Mouse (Mus musculus) hindbrain, embryonic 14.5 days (tissue): ENCODE results near the gene Sac3d1. TPM values are rescaled to one million over a fixed set of nuclear protein-coding genes. Genes with fewer than 3 reads are reported as not detected.

Experiments
- ATAC-seq: fragments of 200-750 bp; cut with Nextera tagmentation; 2 replicates; pipeline ENCODE4 v1.8.0; 2017; ENCODE audit warnings: moderate number of reproducible peaks, mild to moderate bottlenecking, moderate TSS enrichment, moderate library complexity; ENCODE audit not compliant: low FRiP score
- DNase-seq: peaks from one replicate; pipeline ENCODE4 v3.0.0-alpha.2; 2015; ENCODE audit warnings: low spot score
- H3K27ac ChIP-seq: fragments of 300-500 bp; sonication (generic); 2 replicates; pipeline ENCODE4 v1.5.1; 2014; ENCODE audit warnings: mild to moderate bottlenecking, moderate library complexity
- H3K27me3 ChIP-seq: fragments of 300-500 bp; sonication (generic); 2 replicates; pipeline ENCODE4 v1.6.1; 2014; ENCODE audit warnings: mild to moderate bottlenecking, low read length, mixed read lengths; ENCODE audit not compliant: control insufficient read depth, insufficient read depth
- H3K36me3 ChIP-seq: fragments of 300-500 bp; sonication (generic); replicated peaks from 2 replicates; pipeline ENCODE4 v1.6.1; 2014; ENCODE audit not compliant: control insufficient read depth, insufficient read depth
- H3K4me1 ChIP-seq: fragments of 300-500 bp; sonication (generic); replicated peaks from 2 replicates; pipeline ENCODE4 v1.6.1; 2014; ENCODE audit warnings: antibody characterized with exemption, low read length, mixed read lengths; ENCODE audit not compliant: control insufficient read depth, insufficient read depth
- H3K4me2 ChIP-seq: fragments of 300-500 bp; sonication (generic); replicated peaks from 2 replicates; pipeline ENCODE4 v1.6.1; 2014; ENCODE audit warnings: mild to moderate bottlenecking, moderate library complexity
- H3K4me3 ChIP-seq: fragments of 300-500 bp; sonication (generic); replicated peaks from 2 replicates; pipeline ENCODE4 v1.5.1; 2014; ENCODE audit warnings: mild to moderate bottlenecking, low read length
- H3K9ac ChIP-seq: fragments of 300-500 bp; sonication (generic); 2 replicates; pipeline ENCODE4 v1.6.1; 2014
- H3K9me3 ChIP-seq: fragments of 300-500 bp; sonication (generic); 2 replicates; pipeline ENCODE4 v1.6.1; 2016; ENCODE audit warnings: low read length; ENCODE audit not compliant: control insufficient read depth
- WGBS: fragments of 180-500 bp; shearing (Covaris S2); extraction: QIAGEN DNeasy Blood & Tissue Kit; methylation state at CpG from one replicate; pipeline ENCODE4 v1.1.7; 2014; 5-methylcytosine and 5-hydroxymethylcytosine counted together
- polyA plus RNA-seq: library from polyadenylated mRNA; unstranded; fragments of >200 nt; fragmentation: Nextera tagmentation; extraction: Ambion mirVana; gene quantifications from 2 replicates; pipeline ENCODE4 v1.2.1, GENCODE M21; 2014

The Sac3d1 gene
- polyA plus RNA-seq, 1 experiment from 2014 or later = 51.3 TPM

DNA sequence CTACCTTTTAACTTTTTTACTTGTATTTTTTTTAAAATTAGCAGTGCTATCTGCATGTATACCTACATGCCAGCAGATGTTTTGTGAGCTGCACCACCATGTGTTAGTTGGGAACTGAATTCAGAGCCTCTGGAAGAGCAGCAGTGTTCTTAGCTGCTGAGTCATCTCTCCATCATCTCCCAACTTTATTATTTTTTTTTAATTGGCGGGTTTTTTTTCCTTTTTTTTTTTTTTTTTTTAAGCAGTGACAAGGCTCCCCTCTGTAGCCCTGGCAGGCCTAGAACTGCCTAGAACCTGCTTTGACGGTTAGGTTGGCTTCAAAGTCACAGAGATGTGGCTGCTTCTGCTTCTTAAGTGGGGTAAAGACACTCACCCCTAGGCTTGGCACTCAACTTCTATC is 6.4 kb upstream of the Sac3d1 start:
- no peak overlapping the region for H3K4me3 ChIP-seq
- H3K9me3 ChIP-seq = no peaks in the 10 kb centered on the region
- DNase-seq (no peak), ATAC-seq (no peak)
- peaks cover 14% of the 10 kb centered on the region for H3K36me3 ChIP-seq
- H3K4me1 ChIP-seq = 0 out of 2 replicates have a peak, but pooled peaks cover 4% of the 10 kb centered on the region
- no peak overlapping the region for H3K27ac ChIP-seq
- H3K27me3 ChIP-seq = no peaks in the 10 kb centered on the region
- WGBS = 88% methylated on average over 2 of the region's 2 CpGs
- no peak overlapping the region for H3K4me2 ChIP-seq
- H3K9ac ChIP-seq = no peak overlapping the region

DNA sequence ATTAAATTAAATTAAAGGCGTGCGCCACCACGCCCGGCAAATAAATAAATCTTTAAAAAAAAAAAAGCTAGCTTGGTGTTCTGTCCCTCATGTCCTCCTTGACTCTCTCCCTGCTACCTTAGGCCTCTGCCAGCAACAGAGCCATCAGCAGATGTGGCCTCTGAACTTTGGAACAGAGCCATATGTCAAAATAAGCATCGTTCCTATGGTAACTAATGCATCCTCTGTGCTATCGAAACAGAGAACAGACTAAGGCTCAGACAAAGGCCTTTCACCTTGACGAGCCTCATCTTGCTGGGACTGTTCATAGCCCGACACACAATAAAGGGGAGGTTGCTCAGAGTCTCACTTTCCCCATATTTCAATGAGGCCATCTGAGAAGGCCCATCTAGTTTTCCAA is 4.9 kb upstream of the Sac3d1 start:
- Histone ChIP-seq H3K4me2 (no peak overlapping the region), H3K9me3 (no peaks in the 10 kb centered on the region), H3K27ac (0 out of 2 replicates have a peak overlapping the region, but pooled peaks have one; percentile 16), H3K36me3 (peaks cover 20% of the 10 kb centered on the region), H3K27me3 (no peaks in the 10 kb centered on the region), H3K4me3 (no peak overlapping the region), H3K9ac (peak overlapping the region; percentile 8; the same call in 1 of the 2 replicates), H3K4me1 (peaks cover 15% of the 10 kb centered on the region; the same call in 1 of the 2 replicates)
- 57% methylated on average over 8 of the region's 8 CpGs for WGBS
- DNase-seq (peak; percentile 48), ATAC-seq (no peak)

DNA sequence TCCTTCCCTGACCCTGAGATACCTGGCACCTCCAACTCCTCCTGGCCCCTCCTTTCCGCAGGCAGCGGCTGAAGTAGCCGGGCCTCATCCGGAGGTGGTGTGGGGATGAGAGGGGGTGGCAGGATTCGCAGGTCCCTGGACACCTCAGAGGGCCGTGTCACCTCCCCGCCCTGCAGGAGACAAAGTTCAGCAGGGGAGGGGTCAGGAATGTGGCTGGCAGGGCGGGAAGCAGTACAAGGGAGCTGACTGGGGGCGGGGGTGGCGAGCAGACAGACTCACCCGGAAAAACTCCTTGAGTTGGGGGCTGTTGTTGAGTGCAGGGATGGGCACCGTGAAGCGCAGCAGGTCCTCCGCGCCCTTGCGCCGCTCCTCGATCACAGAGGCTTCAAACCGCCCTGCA is 3.3 kb upstream of the Sac3d1 start:
- 41% methylated on average over 19 of the region's 19 CpGs for WGBS

DNA sequence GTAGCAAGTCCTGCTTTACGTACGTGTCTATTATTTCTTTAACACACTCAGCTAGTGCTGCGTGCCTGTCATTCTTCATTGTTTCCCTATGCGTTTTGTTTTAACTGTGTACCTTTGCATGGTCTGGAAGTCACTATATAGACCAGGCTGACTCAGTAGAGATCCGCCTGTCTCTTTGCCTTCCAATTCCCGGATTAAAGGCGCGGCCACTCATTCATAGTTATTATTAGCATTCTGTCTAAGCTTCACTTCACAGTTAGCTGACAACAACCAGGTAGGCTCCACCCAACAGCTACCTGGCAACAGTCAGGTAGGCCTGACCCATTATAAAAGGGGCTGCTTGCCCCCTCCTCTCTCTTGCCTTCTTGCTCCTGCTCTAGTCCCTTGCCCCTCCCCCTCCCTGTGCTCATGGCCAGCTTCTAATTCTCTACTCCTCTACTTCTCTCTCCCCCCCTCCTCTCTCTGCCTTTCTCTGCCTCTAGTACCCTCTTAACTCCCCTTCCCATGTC is 281 bp upstream of the Sac3d1 start:
- H3K9ac ChIP-seq = peak overlapping the region; percentile 87
- peak; percentile 59 for ATAC-seq
- H3K4me2 ChIP-seq = peak overlapping the region; percentile 94
- H3K9me3 ChIP-seq = no peaks in the 10 kb centered on the region
- peak overlapping the region; percentile 90 for H3K4me3 ChIP-seq
- H3K4me1 ChIP-seq = peaks cover 23% of the 10 kb centered on the region; the same call in 1 of the 2 replicates
- peak overlapping the region; percentile 92 for H3K27ac ChIP-seq
- H3K36me3 ChIP-seq = peaks cover 46% of the 10 kb centered on the region
- WGBS = 0% methylated on average over 8 of the region's 8 CpGs
- no peak for DNase-seq
- H3K27me3 ChIP-seq = no peaks in the 10 kb centered on the region

More for the DNA sequence above, 3.3 kb upstream of the Sac3d1 start:
- no peak overlapping the region for H3K4me3 ChIP-seq
- H3K4me2 ChIP-seq = no peak overlapping the region
- no peak for DNase-seq
- H3K9ac ChIP-seq = 0 out of 2 replicates have a peak overlapping the region, but pooled peaks have one; percentile 11
- H3K27me3 ChIP-seq = no peaks in the 10 kb centered on the region
- no peak overlapping the region for H3K27ac ChIP-seq
- ATAC-seq = no peak
- peaks cover 19% of the 10 kb centered on the region; the same call in 1 of the 2 replicates for H3K4me1 ChIP-seq
- H3K9me3 ChIP-seq = no peaks in the 10 kb centered on the region
- peaks cover 20% of the 10 kb centered on the region for H3K36me3 ChIP-seq

DNA sequence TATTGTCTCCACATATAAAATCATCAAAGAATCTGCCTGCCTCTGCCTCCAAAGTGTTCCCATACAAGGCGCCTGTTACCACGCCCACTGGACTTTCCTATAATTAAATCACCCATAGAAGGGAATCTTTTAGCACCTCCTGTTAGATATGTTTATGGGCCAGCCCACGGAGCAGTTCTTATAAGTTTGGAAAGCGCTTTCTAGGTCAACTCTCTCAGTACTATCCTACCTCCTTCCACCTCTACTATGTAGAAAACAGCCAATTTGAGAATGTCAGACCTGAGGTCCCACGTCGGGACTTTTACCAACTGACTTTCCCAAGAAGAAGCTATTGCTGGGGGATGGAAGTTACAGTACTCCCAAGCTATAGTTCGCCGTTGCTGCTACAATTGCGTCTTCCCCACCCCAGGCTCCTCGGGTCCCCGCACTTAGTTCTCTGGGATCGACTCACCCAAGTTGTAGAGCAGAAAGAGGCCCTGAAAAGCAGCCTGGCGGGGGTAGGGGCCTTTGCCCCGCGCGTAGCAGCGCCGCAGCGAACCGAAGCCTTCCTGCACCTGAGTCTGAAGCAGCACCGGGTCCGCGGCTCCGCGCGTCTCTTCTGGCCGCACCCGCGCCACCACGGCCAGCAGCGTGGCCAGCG is 984 bp downstream of the Sac3d1 start:
- peaks cover 23% of the 10 kb centered on the region; the same call in 1 of the 2 replicates for H3K4me1 ChIP-seq
- peaks cover 51% of the 10 kb centered on the region for H3K36me3 ChIP-seq
- H3K27ac ChIP-seq = peak overlapping the region; percentile 92
- ATAC-seq (no peak), DNase-seq (no peak)
- no peaks in the 10 kb centered on the region for H3K9me3 ChIP-seq
- H3K4me2 ChIP-seq = peak overlapping the region; percentile 94
- WGBS = 6% methylated on average over 30 of the region's 32 CpGs
- H3K9ac ChIP-seq = peak overlapping the region; percentile 87
- no peaks in the 10 kb centered on the region for H3K27me3 ChIP-seq
- H3K4me3 ChIP-seq = peak overlapping the region; percentile 90

DNA sequence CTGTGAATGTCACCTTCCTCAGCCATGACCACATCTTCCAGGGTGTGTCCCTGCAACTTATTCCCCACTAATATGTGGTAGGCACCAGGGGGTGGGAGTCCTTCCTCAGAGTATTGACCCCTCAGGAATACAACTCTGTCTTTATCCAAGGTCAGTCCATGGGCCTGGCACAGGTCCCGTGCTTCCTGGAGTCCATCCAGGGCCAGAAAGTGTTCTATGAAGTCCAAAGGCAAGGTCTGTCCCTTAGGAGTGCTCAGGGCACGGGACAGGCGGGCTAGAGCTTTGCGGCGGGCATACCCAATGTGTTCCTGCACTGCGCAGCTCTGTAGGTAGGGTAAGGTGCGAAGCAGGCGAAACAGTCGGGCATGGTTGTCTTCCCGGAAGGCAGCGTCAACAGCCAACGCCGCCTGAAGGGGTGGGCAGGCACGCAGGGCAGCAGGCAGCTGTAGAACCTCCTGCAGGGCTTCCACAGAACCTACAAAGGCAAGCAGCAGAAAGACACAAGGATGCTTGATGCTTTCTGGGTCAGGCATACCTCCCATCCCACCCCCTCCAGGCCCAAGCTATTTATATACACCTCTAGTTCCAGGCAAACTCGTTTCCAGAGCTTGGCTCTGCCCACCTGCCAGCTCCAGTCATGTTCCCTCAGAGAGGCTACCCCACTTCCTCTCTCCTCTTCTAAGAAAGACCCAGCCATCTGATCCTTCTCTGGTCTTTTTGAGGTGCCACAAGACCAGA is 2.2 kb downstream of the Sac3d1 start:
- 94% methylated on average over 15 of the region's 15 CpGs for WGBS
- Histone ChIP-seq H3K4me3 (no peak overlapping the region), H3K9me3 (no peaks in the 10 kb centered on the region), H3K27me3 (no peaks in the 10 kb centered on the region), H3K4me1 (peaks cover 23% of the 10 kb centered on the region; the same call in 1 of the 2 replicates), H3K27ac (no peak overlapping the region), H3K36me3 (peaks cover 43% of the 10 kb centered on the region), H3K9ac (peak overlapping the region; percentile 87; the same call in 1 of the 2 replicates), H3K4me2 (peak overlapping the region; percentile 94)
- ATAC-seq (no peak), DNase-seq (no peak)

DNA sequence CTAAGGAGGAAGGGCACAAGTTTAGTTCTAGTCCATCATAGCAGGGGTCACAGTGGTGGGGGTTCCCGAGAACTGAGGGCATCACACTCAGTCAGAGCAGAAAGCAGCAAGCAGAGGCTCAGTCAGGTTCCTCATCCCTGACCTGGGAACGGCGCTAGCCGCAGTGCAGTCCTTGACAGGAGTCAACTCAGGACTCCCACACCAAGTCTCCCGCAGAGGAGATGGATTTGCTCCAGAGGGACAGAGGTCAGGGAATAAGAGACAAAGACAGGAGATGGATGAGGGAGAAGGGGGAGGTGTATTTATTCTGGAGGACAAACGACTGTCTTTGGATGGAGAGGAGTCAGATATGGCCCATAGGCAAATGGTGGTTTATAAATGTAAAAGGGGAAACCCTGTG is 5.3 kb downstream of the Sac3d1 start:
- Histone ChIP-seq H3K36me3 (peaks cover 35% of the 10 kb centered on the region), H3K4me1 (peaks cover 12% of the 10 kb centered on the region; the same call in 1 of the 2 replicates), H3K4me2 (no peak overlapping the region), H3K27ac (no peak overlapping the region), H3K9me3 (no peaks in the 10 kb centered on the region), H3K9ac (no peak overlapping the region), H3K27me3 (no peaks in the 10 kb centered on the region), H3K4me3 (no peak overlapping the region)
- 58% methylated on average over 6 of the region's 6 CpGs for WGBS
- ATAC-seq = no peak
- no peak for DNase-seq

DNA sequence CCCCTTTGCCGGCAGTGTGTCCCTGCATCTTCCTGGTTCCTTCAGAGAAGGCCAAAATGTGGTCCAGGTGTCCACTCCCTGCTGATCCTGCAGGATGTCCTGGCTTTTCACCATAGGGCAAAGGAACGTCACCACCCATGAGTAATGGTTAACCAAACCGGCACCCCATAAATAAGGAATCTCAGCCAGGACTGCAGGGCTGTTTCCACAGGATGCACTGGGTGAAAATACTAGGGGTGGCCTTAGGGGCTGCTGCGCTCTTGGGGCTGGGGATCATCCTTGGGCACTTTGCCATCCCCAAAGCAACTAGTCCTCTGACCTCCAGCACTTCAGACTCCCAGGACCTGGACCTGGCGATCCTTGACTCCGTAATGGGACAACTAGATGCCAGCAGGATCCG is 12.9 kb downstream of the Sac3d1 start, which contains the start of gene Naaladl1:
TSS of gene Naaladl1 (plus strand) at position 197 of the 400 bp plus-strand sequence.
- Histone ChIP-seq H3K27me3 (no peaks in the 10 kb centered on the region), H3K27ac (no peak within 1 kb of the TSS), H3K9me3 (no peaks in the 10 kb centered on the region), H3K4me3 (no peak within 1 kb of the TSS), H3K4me2 (no peak within 1 kb of the TSS), H3K36me3 (no peaks in the 10 kb centered on the region), H3K4me1 (no peaks in the 10 kb centered on the region), H3K9ac (no peak within 1 kb of the TSS; the same call in 1 of the 2 replicates)
- DNase-seq = no peak
- ATAC-seq = no peak
- 83% methylated on average over 7 of the region's 7 CpGs for WGBS

DNA sequence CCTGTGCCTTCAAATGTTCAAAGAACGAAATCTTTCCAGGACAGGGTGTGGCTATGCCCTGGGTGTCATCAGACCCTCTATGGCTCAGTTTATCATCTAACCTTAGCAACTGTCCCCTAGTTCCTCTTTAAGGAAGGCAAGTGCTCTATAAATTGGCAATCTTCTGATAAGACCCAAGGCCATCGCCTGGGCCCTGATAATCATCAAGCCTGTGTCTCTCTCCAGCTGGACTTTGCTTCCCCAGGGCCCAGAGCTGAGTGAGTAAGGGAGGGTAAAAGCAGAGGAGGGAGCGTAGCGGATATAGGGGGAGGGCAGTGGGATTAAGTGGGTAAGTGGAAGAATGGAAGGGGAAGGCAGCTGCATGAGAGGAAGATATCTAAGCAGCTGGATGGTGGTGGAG is 14.0 kb downstream of the Sac3d1 start:
- Histone ChIP-seq H3K9me3 (no peaks in the 10 kb centered on the region), H3K27me3 (no peaks in the 10 kb centered on the region), H3K4me3 (no peak overlapping the region), H3K36me3 (no peaks in the 10 kb centered on the region), H3K27ac (no peak overlapping the region), H3K4me1 (no peaks in the 10 kb centered on the region), H3K4me2 (no peak overlapping the region), H3K9ac (no peak overlapping the region)
- 88% methylated on average over 4 of the region's 4 CpGs for WGBS
- ATAC-seq (no peak), DNase-seq (no peak)
